Mouse (Mus musculus): Measurements from ENCODE around the gene Camta1.

Gene Camta1

DNA sequence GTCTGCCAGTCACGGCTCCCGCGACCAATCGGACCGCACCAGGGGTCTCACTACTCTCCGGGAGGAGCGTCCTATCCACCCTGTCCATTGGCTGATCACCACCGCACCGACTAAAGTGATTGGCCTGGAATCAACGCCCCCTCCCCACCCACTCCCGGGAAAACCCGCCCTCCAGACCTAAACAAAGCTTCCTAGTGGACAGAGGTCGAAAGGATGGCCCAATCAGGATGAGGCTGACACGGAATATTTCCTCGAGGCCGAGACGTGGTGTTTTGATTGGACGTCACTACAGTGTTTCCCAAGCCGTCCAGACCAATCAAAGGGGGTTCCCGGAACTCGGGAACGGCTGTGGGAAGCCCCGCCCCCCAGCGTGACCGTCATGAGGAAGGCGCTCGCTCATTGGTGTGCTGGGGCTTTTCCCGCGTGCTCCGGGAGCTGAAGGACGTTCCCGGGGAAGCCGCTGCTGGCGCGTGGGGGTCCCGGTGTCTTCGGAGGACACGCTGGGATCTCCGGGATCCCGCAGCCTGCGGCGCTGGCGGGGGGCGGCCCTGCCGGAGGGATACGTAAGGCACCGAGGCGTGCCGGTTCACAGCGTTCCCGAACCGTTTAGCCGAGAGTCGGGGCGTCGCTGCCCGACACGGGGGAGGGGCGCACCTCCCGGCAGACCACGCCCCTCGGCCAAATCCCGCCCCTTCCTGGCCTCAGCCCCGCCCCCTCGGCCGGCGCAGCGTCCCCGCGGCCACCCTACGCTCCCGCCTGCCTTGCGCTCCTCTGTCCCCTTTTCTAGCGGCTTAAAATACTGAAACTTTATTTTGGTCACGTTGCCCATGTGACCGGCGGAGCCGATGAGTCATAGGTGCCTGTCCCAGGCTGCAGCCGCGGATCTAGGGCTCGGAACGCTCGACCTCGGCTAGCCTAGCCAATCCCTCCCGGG lies at the start of gene Camta1:
Camta1 (minus strand) TSS at position 71 of the 934 bp plus-strand sequence.
- DNase-seq (ENCODE audit: low read depth, low spot score), result peak; percentile 100

DNA sequence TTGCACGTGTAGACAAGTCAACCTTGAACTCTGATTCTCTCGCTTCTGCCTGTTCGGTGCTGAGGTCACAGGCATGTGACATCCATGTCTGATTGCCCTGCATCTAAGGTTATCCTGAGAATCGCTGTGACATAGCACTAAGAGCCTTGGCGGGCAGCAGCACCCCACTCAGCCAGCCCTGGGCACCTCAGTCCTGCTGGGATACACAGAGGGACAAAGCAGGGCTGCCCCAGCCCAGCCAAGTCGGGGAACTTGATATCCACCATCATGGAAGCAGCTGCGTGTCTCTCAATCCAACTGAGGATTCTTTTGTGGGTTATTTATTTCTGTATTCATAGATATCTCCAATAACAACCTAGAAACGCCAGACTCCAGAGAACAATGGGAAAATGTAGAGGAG lies 47.1 kb upstream of the Camta1 start:
- DNase-seq (ENCODE audit: low read depth, low spot score), result no peak

DNA sequence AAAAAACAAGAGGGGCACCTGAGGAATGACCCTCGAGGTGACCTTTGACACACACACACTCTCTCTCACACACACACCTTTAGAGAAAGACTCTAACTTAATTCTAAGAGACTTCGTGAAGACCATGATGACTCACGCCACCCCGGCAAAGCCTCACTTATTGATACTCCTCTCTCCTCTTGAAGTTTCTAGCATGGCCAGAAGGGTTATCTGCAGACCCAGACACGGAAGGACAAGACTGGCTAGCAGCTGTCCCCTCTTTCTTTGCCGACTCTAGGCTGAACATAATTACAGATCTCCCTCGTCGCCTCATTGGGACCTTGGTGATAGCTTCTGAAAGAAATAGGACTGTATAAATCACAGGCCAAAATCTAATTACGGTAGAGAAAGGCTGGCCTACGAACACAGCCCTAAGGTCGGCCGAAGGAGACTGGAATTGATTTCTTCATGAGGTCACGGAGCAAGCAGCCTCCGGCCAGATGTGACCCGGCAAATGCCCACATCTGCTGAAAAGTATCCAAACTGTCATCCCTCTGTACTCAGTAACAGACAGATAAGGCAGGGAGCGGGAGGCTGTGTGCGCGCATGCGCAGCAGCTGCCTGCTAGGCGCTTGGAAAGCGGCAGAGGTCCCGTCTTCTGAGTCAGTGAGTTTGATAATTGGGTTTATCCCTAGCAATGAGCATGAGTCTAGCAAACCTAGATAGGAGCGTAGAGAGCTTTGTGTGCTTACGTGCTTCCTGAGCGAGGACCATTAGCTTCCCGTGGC lies 46.1 kb upstream of the Camta1 start:
- DNase-seq (ENCODE audit: low read depth, low spot score), result peak; percentile 56

DNA sequence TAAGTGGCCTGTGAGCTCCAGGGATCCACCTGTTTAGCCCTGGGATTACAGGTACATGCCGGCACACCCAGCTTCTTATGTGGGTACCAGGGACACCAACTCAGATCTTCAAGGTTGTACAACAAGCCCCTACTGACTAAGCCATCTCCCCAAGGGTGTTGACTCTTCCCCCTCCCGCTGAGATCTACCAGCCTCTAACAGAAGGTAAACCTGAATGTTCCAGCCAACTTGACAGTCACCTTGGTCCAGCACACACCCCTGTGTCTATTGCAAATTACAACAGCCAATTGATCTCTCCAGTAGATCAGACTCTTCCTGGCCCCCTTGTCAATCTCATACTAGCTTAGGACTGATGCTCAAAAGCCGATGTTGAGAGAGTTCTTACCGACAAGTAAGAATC lies 43.9 kb upstream of the Camta1 start:
- DNase-seq (ENCODE audit: low read depth, low spot score), result peak; percentile 70

DNA sequence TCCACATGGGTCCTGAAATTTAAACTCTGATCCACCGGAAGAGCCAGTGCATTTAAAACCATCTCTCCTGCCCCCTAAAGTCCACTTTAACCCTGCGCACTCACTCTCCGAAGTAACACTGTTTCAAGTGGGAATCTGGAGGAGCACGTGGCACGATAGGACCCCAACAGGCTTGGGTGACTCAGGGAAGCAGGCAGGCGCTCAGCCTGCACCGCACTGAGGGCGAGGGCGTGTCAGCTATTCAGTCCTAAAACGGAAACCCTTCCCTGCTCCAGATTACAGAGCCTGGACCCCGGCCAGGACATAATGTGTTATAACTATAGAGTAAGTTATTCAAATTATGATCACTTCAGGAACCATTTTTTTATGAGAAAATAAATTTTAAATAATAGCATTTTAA lies 42.4 kb upstream of the Camta1 start:
- no peak for DNase-seq (ENCODE audit: low read depth, low spot score)

DNA sequence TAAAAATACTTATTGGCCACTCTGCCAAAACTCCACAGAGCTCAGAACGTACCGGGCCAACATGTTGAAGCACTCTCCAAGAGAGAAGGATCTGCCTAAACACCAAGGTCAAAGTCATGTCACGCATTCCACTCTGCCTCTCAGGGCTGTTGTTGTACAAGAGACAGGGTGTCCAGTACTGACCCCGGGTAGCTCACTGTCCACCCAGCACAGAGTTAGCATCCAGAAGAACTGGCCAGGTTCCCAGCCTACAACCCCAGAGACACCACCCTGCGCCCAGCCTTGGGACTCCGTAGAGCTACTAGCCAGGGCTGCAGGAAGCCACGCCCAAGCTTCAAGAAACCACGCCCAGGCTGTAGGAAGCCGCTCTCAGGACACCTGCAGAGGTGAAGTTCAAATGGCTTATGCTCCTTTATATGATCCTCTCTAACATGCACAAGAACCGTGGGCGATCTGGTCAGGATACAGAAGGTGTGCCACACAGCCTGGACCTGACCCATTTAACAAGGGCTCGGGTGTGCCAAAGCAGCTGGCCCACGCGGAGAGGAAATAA lies 41.1 kb upstream of the Camta1 start:
- DNase-seq (ENCODE audit: low read depth, low spot score), result peak; percentile 79

DNA sequence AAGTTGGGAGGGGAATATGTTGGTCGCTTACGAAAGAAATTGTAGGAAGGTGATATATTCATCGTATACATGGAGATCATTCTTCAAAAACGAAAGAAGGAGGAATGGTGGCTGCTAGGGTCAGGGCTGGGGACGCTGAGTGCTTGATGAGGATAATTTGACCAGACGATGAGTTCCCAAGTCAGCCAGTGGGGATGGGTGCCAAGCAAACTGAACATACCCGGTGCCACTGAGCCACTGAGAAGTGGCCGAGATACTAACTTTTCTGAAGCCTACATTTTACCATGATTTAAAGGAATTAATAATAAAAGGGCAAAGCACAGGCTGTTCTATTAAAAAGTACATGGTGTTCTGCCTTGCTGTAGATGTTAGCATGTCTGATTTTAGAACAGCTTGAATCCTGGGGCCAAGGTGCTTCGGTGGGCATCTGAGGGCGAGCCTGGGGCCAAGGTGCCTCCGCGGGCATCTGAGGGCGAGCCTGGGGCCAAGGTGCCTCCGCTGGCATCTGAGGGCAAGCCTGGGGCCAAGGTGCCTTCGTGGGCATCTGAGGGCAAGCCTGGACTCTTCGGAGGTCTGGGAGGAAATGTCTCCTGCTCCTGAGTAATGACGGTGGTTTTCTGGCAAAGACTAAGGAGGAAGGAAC lies 40.5 kb upstream of the Camta1 start:
- DNase-seq (ENCODE audit: low read depth, low spot score), result no peak

DNA sequence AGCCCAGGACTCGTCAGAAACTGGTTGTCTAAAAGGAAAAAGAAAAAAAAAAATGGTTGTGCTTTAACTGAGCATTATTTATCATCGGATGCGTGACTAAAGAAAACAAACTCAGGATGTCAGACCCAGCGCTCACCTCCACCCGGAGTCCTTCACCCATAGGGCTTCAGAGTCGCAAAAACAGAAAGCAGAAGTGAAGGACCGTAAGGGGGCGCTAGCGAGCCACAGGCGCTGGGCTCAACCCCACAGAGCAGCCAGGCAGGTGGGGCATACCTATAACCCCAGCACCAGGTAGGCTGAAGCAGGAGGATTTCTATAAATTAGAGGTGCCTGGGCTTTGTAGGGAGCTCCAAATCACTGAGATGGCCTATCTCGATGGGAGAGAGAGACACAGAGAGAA lies 39.7 kb upstream of the Camta1 start:
- peak; percentile 78 for DNase-seq (ENCODE audit: low read depth, low spot score)

DNA sequence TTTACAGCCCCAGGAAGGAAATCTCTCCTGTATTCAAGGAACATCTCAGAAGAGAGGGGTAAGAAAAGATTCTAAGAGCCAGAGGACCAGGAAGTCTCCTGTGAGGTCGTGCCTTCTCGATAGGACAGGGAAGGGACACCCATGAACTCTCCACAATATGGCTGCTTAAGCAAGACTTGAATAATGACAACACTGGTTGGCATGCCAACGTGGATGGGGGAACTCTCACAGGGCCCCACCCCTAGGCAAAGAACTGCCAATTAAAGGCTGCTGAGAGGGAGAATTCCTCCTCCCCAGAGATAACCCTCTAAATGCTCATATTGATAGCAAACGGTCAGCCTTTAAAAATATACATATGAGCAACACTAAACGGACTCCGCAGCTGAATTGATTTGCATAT lies 39.1 kb upstream of the Camta1 start:
- DNase-seq (ENCODE audit: low read depth, low spot score), result no peak

DNA sequence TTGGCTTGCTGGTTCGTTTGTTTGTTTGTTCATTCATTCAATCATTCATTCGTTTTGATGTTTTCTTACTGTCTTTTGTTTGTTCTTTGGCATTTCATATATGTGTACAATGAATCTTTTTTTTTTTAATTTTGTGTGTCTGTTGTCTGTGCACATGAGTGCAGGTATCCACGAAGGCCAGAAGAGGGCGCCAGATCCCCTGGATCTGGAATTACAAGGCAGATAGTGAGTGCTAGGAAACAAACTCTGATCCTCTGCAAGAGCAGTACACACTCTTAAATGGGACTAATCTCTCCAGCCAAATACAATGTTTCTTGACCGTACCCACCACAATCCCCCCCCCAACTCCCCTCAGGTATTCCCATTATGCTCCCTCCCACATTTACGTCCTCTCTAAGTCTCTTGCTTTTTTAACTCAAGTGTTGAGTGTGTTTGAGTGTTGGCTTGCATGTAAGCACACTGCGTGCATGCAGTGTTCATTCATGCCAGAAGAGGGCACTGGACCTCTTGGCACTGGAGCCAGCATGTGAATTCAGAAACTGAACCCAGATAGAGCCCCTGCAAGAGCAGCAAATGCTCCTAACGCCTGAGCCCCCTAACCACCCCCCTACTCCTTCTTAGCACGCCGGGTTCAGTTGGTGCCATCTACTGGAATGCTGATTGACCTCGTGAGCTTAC lies 38.2 kb upstream of the Camta1 start:
- peak; percentile 88 for DNase-seq (ENCODE audit: low read depth, low spot score)

DNA sequence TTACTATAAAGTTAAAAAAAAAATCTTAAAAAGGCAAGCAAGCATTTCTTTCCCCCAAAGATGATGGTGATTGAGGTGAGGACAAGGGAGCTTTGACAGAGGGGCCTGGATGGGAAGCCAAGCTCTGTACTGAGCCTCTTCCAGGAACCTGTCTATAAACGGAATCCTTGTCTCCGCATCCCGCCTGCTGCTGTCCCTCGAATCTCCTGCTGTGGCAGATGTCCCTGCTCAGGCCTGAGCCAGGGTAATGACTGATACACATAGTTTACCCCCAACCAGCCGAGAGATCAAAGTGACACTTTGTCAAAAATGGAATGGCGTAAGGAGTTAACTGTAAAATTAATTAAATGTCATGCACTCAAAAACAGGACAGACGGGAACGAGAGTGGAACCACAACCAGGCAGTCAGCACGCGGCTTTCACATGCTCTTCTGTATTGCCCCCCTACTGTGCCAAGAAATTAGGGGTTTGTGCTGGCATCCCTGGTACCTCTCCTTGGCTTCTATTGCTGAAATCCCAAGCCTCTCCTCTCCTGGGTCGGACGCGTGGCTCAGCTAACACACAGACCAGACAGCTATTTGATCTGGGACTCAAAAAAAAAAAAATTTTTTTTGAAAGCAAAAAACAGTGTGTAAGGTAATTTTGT lies 37.0 kb upstream of the Camta1 start:
- no peak for DNase-seq (ENCODE audit: low read depth, low spot score)

DNA sequence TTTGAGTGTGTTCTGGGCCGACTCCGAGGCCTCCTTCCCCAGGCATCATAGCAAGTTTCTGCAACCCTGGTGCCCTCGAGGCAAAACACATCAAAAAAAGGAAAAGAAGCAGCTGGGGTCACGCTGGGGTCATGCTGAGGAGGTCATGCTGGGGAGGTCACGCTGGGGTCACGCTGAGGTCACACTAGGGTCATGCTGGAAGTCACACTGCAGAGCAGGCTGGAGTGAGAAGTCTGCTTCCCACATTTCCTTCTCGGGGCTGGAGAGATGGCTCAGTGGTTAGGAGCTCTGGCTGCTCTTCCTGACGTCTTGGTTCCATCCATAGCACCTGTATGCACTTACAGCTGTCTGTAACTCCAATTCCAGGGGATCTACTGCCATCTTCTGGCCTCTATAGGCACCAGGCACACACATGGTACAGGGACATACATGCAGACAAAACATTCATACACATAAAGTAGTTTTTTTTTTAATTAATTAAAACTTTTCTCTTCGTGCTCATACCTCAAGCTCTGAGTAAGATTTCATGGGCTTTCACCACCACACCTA lies 35.5 kb upstream of the Camta1 start:
- DNase-seq (ENCODE audit: low read depth, low spot score), result peak; percentile 54

DNA sequence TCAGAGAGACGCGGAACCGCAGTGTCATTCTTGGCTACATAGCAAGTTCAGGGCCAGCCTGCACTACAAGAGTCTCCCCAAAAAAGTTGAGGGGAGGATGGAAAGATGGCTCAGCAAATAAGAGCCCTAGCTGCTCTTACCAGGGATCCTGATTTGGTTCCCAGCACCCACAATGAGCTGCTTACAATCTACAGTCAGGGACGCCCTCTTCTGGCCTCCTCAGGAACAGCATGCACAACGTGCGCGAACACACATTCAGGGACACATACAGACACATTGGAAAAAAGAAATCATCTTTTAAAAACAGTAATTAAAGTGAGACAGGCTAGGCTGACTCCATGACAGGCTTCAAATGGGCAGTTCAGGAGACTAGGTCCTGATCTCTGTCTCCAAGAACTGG lies 33.9 kb upstream of the Camta1 start:
- peak; percentile 69 for DNase-seq (ENCODE audit: low read depth, low spot score)

DNA sequence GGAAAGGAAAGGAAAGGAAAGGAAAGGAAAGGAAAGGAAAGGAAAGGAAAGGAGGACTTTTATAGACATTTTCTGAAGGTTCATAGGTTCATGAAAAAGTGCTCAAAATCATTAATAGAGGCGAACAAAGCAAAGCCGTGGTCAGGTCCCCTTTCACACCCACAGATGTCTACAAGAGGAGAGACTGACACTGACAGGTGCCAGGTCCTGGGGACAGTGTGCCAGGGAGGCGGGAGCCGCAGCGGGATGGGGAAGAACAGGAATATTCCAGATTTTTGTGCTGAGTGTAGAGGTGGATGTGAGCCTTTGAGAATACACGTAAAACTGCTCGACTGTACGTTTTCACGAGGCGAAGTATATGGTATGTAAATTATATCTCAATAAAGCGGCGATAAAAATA lies 33.2 kb upstream of the Camta1 start:
- DNase-seq (ENCODE audit: low read depth, low spot score), result no peak

DNA sequence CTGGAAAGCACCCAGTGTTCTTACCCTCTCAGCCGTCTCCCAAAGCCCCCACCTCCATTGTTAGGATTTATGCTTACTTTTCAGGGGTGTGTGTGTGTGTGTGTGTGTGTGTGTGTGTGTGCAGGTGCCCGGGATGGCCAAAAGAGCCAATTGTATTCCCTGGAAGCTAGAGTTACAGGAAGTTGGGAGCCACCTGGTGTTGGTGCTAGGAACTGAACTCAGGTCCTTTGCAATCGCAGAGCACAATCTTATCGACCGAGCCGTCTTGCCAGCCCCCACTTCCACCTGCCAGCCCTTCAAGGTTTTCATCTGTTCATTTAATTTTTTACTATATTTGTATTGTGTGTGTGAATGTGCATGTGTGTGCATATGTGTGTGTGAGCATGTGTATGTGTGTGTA lies 31.6 kb upstream of the Camta1 start:
- peak; percentile 72 for DNase-seq (ENCODE audit: low read depth, low spot score)

DNA sequence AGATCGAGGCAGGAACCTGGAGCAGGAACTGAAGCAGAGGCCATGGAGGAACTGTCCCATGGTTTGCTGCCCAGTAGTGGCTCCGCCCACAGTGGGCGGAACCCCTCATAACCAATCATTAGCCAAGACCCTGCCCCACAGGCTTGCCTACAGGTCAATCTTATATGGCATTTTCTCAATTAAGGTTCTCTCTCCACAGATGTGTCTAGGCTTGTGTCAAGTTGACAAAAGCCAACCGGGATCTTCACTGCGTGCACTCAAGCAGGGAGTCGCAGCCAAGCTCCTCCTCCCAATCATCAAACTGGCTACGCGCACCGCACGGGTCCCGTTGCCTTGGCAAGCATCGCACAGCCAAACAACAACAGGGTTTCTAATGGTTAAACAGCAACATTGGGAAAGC lies 19.9 kb upstream of the Camta1 start:
- peak; percentile 80 for DNase-seq (ENCODE audit: low read depth, low spot score)

DNA sequence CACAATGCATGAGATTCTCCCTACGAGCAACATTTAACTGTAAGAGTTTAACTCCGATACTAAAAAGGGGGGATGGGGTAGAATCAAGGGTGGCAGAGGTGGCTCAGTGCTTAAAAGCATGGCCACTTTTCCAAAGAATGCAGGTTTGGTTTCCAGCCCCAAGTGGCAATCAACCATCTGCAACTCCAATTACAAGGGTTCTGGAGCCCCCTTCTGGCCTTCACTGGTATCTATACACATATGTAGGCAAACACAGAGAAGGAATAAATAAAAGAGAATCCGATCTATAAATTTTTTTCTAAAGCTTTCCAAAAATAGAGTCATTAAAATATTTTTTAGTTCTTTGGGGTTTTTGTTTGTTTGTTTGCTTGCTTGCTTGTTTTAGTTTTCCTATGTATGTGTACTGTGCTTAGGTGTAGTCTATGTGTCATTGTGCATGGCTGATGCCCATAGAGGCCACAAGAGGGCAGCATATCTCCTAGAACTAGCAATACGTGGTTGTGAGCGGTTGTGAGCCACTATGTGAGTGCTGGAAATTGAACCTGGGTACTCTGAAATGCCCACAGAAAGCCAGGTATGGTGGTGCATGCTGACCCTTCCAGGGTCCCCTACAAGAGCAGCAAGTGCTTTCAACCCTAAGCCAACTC lies 18.5 kb upstream of the Camta1 start:
- DNase-seq (ENCODE audit: low read depth, low spot score), result peak; percentile 84

DNA sequence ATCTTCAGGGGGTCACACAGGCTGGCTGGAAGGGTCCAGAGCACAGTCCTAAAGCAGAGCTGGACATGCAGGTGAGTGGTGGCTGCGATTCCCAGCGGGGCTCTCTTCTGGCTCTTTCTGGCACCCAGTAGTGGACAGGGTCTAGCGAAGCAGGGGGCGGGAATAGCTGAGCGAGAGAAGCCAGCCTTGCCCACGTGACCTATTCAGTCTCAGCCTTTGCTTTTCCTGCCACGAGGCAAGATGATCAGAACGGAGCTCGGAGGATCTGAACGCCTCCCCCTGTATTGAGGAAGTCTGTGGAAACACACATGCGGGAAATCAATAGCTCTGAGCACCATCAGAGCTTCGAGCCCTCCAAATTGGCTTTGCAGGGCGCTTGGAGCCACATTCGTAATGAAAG lies 14.7 kb upstream of the Camta1 start:
- no peak for DNase-seq (ENCODE audit: low read depth, low spot score)

DNA sequence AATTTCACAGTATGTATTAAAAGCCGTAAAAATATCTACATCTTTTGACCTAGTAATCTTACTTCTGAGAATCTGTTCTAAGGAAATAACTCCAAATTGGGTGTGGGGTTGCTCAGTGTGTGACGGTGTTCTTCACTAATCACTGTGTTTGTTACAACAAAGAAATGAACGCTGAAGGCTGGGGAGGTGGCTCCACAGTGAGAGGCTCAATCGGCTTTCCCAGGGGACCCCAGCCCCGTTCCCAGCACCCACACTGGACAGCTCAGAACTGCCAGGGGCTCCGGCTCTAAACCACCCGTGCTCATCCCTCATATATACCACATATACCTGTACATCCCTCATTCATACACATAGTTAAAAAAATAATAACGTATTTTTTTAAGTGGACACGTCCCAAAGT lies 1.8 kb upstream of the Camta1 start:
- DNase-seq (ENCODE audit: low read depth, low spot score), result no peak

DNA sequence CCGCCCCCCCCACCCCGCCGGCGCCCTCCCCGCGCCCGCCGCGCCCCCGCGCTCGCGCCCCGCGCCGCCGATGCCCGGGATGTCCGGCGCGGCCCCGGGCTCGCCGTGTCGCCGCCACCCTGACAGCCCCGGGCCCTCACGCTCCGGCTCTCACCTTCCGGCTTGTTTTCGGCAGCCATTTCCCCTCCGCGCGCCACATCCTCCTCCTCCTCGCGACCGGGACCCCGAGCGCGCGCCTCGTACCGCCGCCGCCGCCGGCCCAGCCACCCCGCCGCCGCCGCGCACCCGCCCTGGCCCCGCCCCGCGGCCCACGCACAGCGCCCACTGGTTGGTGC lies 238 bp downstream of the Camta1 start:
- no peak for DNase-seq (ENCODE audit: low read depth, low spot score)

Data from ZHBTc4 (cell line).